Mouse (Mus musculus) heart, adult 2 months (tissue): ENCODE data around the gene Ralgps1.

Source experiments
- CTCF ChIP-seq: fragments of 200-600 bp; IDR thresholded peaks from 2 replicates; pipeline ENCODE4 v1.8.1; 2022; ENCODE audit warnings: antibody characterized with exemption, mild to moderate bottlenecking, moderate library complexity
- EP300 ChIP-seq: fragments of 200-500 bp; IDR thresholded peaks from 2 replicates; pipeline ENCODE4 v1.6.1; 2011; ENCODE audit warnings: low read depth, low read length, control low read depth; ENCODE audit not compliant: insufficient read depth
- POLR2A ChIP-seq: fragments of 200-500 bp; IDR thresholded peaks from 2 replicates; pipeline ENCODE4 v1.6.1; 2011; ENCODE audit warnings: mild to moderate bottlenecking, low read depth, low read length, control low read depth; ENCODE audit not compliant: insufficient read depth

- TF ChIP-seq EP300 = no peak
- no peak for TF ChIP-seq CTCF
- no peak for TF ChIP-seq POLR2A
Observed at GRCm38 (mm10) chr2:33267075-33267474, 104.2 kb downstream of the Ralgps1 start.
